Mouse (Mus musculus): ENCODE data around the gene Prkn. TPM values are rescaled to one million over a fixed set of nuclear protein-coding genes. Genes with fewer than 3 reads are reported as not detected.

Gene Prkn
- polyA plus RNA-seq, 1 experiment from 2014 or later, result 1.00 TPM

DNA sequence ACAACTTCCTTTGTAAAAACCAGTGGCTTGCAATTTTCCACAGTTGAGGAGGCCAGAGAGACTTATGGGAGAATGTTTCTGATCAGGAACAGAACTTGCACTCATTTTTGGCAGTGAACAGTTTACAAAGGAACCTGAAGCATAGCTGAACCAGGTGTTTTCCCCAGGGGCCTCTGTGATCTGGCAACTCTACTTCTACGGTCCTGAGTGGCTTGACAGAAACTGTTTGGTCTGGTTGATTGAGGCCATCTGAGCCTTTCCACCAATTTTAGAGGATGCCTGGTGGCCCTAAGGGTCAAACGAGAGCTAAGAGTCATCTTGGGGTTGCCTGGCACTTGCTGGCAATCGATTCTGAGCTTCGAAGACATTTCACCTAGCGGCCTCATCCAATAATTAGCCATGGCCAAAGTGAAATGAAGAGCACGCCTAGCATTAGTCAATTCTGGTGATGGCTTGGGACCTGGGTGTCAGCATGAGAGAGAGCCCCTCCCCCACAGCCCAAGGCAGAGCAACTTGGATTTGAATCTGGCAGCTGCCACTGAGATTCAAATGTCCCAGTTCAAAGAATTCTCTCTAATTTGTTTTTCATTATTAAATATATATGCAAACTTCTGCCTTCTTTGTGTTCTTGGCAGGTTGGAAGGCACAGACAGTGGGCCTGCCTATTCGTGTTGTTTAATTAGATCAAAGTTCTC lies 479.6 kb downstream of the Prkn start:
- H3K9me3 ChIP-seq (ENCODE audit: low read length), result no peaks in the 10 kb centered on the region
- H3K4me1 ChIP-seq (ENCODE audit: insufficient read depth), result no peaks in the 10 kb centered on the region
- no peak for TF ChIP-seq EP300 (IDR thresholded peaks at IDR 0.05; ENCODE audit: low read depth)
- no peak for TF ChIP-seq CTCF (IDR thresholded peaks at IDR 0.05; ENCODE audit: low read depth)
- H3K4me3 ChIP-seq (ENCODE audit: low read depth, low read length), result no peak overlapping the region
- no peak overlapping the region for H3K27ac ChIP-seq (ENCODE audit: low read depth)
- no peaks in the 10 kb centered on the region for H3K36me3 ChIP-seq (replicated peaks; ENCODE audit: insufficient read depth, low read length)
- WGBS (ENCODE audit: insufficient replicate concordance), result 60% methylated on average over 7 of the region's 7 CpGs
- ATAC-seq (no peak), DNase-seq (no peak)
- no peak overlapping the region for H3K9ac ChIP-seq (replicated peaks)
- H3K27me3 ChIP-seq (ENCODE audit: insufficient read depth, low read length), result no peaks in the 10 kb centered on the region
- no peak overlapping the region for H3K4me2 ChIP-seq (ENCODE audit: low read depth, low read length)

DNA sequence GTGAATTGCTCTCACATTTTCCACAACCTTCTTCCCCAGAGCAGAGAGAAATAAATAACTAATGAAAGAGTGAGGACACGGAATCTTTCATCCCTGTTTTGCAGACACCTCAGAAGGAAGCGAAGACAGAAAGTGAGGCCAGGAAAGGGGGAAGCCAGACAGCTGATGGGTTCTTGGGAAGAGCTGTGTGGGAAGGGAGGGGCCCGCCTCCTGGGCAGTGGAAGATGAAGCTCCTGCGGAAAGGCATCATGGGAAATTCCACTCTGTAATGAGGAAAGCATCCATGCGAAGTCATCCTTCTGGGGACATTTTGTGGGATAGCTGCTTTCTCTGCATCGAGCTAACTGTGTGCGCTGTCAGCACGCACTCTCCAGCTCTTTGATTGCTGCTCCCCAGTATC lies 491.9 kb downstream of the Prkn start:
- WGBS (ENCODE audit: insufficient replicate concordance), result 72% methylated on average over 8 of the region's 8 CpGs
- no peaks in the 10 kb centered on the region for H3K36me3 ChIP-seq (replicated peaks; ENCODE audit: insufficient read depth, low read length)
- DNase-seq, result no peak
- no peaks in the 10 kb centered on the region for H3K27me3 ChIP-seq (ENCODE audit: insufficient read depth, low read length)
- no peak for TF ChIP-seq CTCF (IDR thresholded peaks at IDR 0.05; ENCODE audit: low read depth)
- TF ChIP-seq EP300 (IDR thresholded peaks at IDR 0.05; ENCODE audit: low read depth), result no peak
- no peak overlapping the region for H3K9ac ChIP-seq (replicated peaks)
- H3K4me3 ChIP-seq (ENCODE audit: low read depth, low read length), result no peak overlapping the region
- no peaks in the 10 kb centered on the region for H3K4me1 ChIP-seq (ENCODE audit: insufficient read depth)
- H3K9me3 ChIP-seq (ENCODE audit: low read length), result no peaks in the 10 kb centered on the region
- ATAC-seq, result no peak
- H3K4me2 ChIP-seq (ENCODE audit: low read depth, low read length), result no peak overlapping the region
- H3K27ac ChIP-seq (ENCODE audit: low read depth), result no peak overlapping the region

DNA sequence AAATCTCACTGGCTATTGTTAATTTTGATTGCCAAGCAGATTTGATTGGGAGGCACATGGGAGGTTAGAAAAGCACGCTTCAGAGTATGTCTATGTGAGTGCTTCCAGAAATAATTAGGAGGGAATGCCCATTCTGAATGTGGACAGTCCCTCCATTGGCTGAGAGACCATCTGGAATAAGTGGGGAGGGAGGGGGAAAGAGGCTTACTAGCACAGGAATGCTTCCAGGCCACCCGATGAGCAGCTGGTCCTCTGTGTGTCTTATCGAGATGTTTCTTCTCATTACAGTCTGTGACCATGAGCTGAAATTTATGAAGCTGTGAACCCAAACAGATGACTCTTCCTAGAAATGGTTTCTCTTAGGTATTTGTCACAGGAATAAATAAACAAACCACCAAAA lies 493.6 kb downstream of the Prkn start:
- DNase-seq (no peak), ATAC-seq (no peak)
- Histone ChIP-seq H3K27me3 (ENCODE audit: insufficient read depth, low read length) (no peaks in the 10 kb centered on the region), H3K27ac (ENCODE audit: low read depth) (no peak overlapping the region), H3K9me3 (ENCODE audit: low read length) (no peaks in the 10 kb centered on the region), H3K4me2 (ENCODE audit: low read depth, low read length) (no peak overlapping the region), H3K36me3 (replicated peaks; ENCODE audit: insufficient read depth, low read length) (no peaks in the 10 kb centered on the region), H3K4me1 (ENCODE audit: insufficient read depth) (no peaks in the 10 kb centered on the region), H3K9ac (replicated peaks) (no peak overlapping the region), H3K4me3 (ENCODE audit: low read depth, low read length) (no peak overlapping the region)
- TF ChIP-seq CTCF (IDR thresholded peaks at IDR 0.05; ENCODE audit: low read depth) (no peak), EP300 (IDR thresholded peaks at IDR 0.05; ENCODE audit: low read depth) (no peak)
- 78% methylated on average over 3 of the region's 3 CpGs for WGBS (ENCODE audit: insufficient replicate concordance)

DNA sequence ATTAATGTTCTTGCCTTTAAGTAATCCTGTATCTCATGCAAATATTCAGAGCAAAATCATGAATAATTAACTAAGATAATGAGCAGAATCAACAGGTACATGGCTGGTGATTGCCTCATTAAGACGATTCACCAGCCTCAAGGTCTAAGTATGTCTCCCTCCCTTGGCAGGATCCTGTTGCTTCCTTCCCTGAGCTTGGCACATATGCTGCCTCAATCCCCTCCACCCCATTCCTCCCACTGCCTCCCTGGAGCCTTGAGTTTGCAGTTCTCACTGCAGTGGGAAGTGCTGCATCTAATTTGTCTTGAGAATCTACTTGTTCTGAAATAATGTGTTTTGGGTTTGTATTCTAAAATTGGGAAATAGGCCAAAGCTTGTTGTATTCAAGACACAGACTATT lies 496.0 kb downstream of the Prkn start:
- H3K4me3 ChIP-seq (ENCODE audit: low read depth, low read length), result no peak overlapping the region
- no peaks in the 10 kb centered on the region for H3K9me3 ChIP-seq (ENCODE audit: low read length)
- H3K36me3 ChIP-seq (replicated peaks; ENCODE audit: insufficient read depth, low read length), result no peaks in the 10 kb centered on the region
- no peak for TF ChIP-seq EP300 (IDR thresholded peaks at IDR 0.05; ENCODE audit: low read depth)
- H3K27ac ChIP-seq (ENCODE audit: low read depth), result no peak overlapping the region
- no peak for ATAC-seq
- 69% methylated on average over 1 of the region's 1 CpGs for WGBS (ENCODE audit: insufficient replicate concordance)
- H3K27me3 ChIP-seq (ENCODE audit: insufficient read depth, low read length), result no peaks in the 10 kb centered on the region
- H3K4me2 ChIP-seq (ENCODE audit: low read depth, low read length), result no peak overlapping the region
- DNase-seq, result no peak
- H3K9ac ChIP-seq (replicated peaks), result no peak overlapping the region
- no peaks in the 10 kb centered on the region for H3K4me1 ChIP-seq (ENCODE audit: insufficient read depth)

DNA sequence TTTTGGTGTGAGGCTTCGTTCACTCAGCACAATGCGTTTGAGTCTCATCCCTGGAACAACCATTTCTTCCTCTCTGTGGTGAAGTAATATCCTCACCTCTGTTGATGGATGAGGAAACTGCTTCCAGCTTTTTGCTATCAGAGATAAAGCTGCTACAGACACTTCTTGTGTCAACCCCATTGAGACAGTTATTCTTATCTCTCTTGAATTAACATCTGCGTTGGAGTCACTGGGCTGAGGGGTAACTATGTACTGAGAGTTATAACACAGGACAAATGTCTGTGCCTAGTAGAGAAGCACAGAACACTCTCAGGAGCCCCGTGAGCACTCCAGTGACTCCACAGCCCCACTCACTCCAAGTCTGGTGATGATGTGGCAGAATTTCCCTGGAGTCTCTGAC lies 500.2 kb downstream of the Prkn start:
- Histone ChIP-seq H3K9ac (replicated peaks) (no peak overlapping the region), H3K4me1 (ENCODE audit: insufficient read depth) (no peaks in the 10 kb centered on the region), H3K4me3 (ENCODE audit: low read depth, low read length) (no peak overlapping the region), H3K36me3 (replicated peaks; ENCODE audit: insufficient read depth, low read length) (no peaks in the 10 kb centered on the region), H3K27me3 (ENCODE audit: insufficient read depth, low read length) (no peaks in the 10 kb centered on the region), H3K4me2 (ENCODE audit: low read depth, low read length) (no peak overlapping the region), H3K9me3 (ENCODE audit: low read length) (no peaks in the 10 kb centered on the region), H3K27ac (ENCODE audit: low read depth) (no peak overlapping the region)
- WGBS (ENCODE audit: insufficient replicate concordance), result 50% methylated on average over 4 of the region's 4 CpGs
- DNase-seq (no peak), ATAC-seq (no peak)
- 0 out of 2 replicates have a peak, but pooled peaks have one; percentile 34 for TF ChIP-seq EP300 (IDR thresholded peaks at IDR 0.05; ENCODE audit: low read depth)
- no peak for TF ChIP-seq CTCF (IDR thresholded peaks at IDR 0.05; ENCODE audit: low read depth)

DNA sequence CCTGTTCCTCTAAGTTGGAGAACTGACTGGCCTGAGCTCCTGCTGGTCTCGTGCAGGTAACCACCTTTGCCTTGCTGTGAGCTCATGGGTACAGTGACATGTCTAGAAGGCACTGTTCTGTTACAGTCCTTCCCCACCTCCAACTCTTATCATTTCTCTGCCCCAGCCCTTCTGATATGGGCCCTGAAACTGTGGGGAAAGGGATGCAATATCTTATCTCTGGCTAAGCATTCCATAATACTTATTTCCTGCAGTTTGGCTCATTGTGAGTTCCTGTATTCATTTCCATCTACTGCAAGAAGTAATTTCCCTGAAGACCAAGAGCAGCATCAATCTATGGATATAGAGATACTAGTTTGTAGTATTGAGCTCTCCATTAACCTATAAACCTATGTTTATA lies 506.1 kb downstream of the Prkn start:
- no peaks in the 10 kb centered on the region for H3K36me3 ChIP-seq (replicated peaks; ENCODE audit: insufficient read depth, low read length)
- TF ChIP-seq EP300 (IDR thresholded peaks at IDR 0.05; ENCODE audit: low read depth) (no peak), CTCF (IDR thresholded peaks at IDR 0.05; ENCODE audit: low read depth) (no peak)
- WGBS (ENCODE audit: insufficient replicate concordance), result 72% methylated on average over 1 of the region's 1 CpGs
- H3K27me3 ChIP-seq (ENCODE audit: insufficient read depth, low read length), result no peaks in the 10 kb centered on the region
- H3K27ac ChIP-seq (ENCODE audit: low read depth), result no peak overlapping the region
- ATAC-seq (no peak), DNase-seq (no peak)
- H3K4me3 ChIP-seq (ENCODE audit: low read depth, low read length), result no peak overlapping the region
- no peak overlapping the region for H3K9ac ChIP-seq (replicated peaks)
- no peaks in the 10 kb centered on the region for H3K4me1 ChIP-seq (ENCODE audit: insufficient read depth)
- H3K4me2 ChIP-seq (ENCODE audit: low read depth, low read length), result no peak overlapping the region
- no peaks in the 10 kb centered on the region for H3K9me3 ChIP-seq (ENCODE audit: low read length)
